Mouse (Mus musculus): ENCODE measurements around the gene Paxx. TPM values are rescaled to one million over a fixed set of nuclear protein-coding genes. Genes with fewer than 3 reads are reported as not detected.
A peak's percentile ranks its signal among the peaks of the same experiment; 100 is the strongest.

Gene Paxx
- polyA plus RNA-seq, 1 experiment from 2014 or later: 98.8 TPM

GRCm38 (mm10) chr2:25497846-25498575, 37.1 kb upstream of the Paxx start:
- Histone ChIP-seq H3K27ac (peak overlapping the region; percentile 58), H3K9me3 (no peaks in the 10 kb centered on the region), H3K4me1 (replicated peaks) (peaks cover 19% of the 10 kb centered on the region), H3K9ac (no peak overlapping the region), H3K4me3 (no peak overlapping the region), H3K36me3 (peaks cover 7% of the 10 kb centered on the region), H3K27me3 (no peaks in the 10 kb centered on the region), H3K4me2 (no peak overlapping the region)
- 52% methylated on average over 6 of the region's 6 CpGs for WGBS
- ATAC-seq (ENCODE audit: low FRiP score): no peak

GRCm38 (mm10) chr2:25496462-25496861, 35.6 kb upstream of the Paxx start:
- Histone ChIP-seq H3K27ac (no peak overlapping the region), H3K4me2 (no peak overlapping the region), H3K4me1 (replicated peaks) (peaks cover 8% of the 10 kb centered on the region), H3K27me3 (no peaks in the 10 kb centered on the region), H3K4me3 (no peak overlapping the region), H3K36me3 (no peaks in the 10 kb centered on the region), H3K9ac (no peak overlapping the region), H3K9me3 (no peaks in the 10 kb centered on the region)
- no peak for ATAC-seq (ENCODE audit: low FRiP score)
- WGBS: 44% methylated on average over 4 of the region's 4 CpGs

- Histone ChIP-seq H3K27ac (no peak within 1 kb of the TSS), H3K9me3 (no peaks in the 10 kb centered on the region), H3K4me1 (replicated peaks) (no peaks in the 10 kb centered on the region), H3K27me3 (0 out of 2 replicates have a peak, but pooled peaks cover 6% of the 10 kb centered on the region), H3K36me3 (no peaks in the 10 kb centered on the region), H3K9ac (no peak within 1 kb of the TSS), H3K4me3 (no peak within 1 kb of the TSS), H3K4me2 (no peak within 1 kb of the TSS)
- WGBS: 88% methylated on average over 5 of the region's 5 CpGs
- ATAC-seq (ENCODE audit: low FRiP score): no peak
These were observed 32.6 kb upstream of the Paxx start, which contains the start of gene Lcn12 for GRCm38 (mm10) chr2:25493476-25493961. Lcn12 (minus strand) TSS chr2:25493911.

- H3K9me3 ChIP-seq: no peaks in the 10 kb centered on the region
- WGBS: 94% methylated on average over 5 of the region's 5 CpGs
- no peak overlapping the region for H3K9ac ChIP-seq
- H3K4me1 ChIP-seq (replicated peaks): no peaks in the 10 kb centered on the region
- H3K36me3 ChIP-seq: no peaks in the 10 kb centered on the region
- ATAC-seq (ENCODE audit: low FRiP score): no peak
- H3K27ac ChIP-seq: no peak overlapping the region
- H3K27me3 ChIP-seq: 0 out of 2 replicates have a peak, but pooled peaks cover 9% of the 10 kb centered on the region
- H3K4me2 ChIP-seq: no peak overlapping the region
- no peak overlapping the region for H3K4me3 ChIP-seq
These were observed 32.1 kb upstream of the Paxx start for GRCm38 (mm10) chr2:25492988-25493387.

- H3K4me1 ChIP-seq (replicated peaks): no peaks in the 10 kb centered on the region
- H3K27me3 ChIP-seq: 0 out of 2 replicates have a peak, but pooled peaks cover 17% of the 10 kb centered on the region
- ATAC-seq (ENCODE audit: low FRiP score): no peak
- H3K4me3 ChIP-seq: no peak overlapping the region
- H3K4me2 ChIP-seq: no peak overlapping the region
- H3K9me3 ChIP-seq: no peaks in the 10 kb centered on the region
- 80% methylated on average over 7 of the region's 7 CpGs for WGBS
- H3K9ac ChIP-seq: no peak overlapping the region
- no peaks in the 10 kb centered on the region for H3K36me3 ChIP-seq
- H3K27ac ChIP-seq: no peak overlapping the region
These were observed 27.8 kb upstream of the Paxx start for GRCm38 (mm10) chr2:25488671-25489068.

- Histone ChIP-seq H3K4me1 (replicated peaks) (no peaks in the 10 kb centered on the region), H3K9ac (no peak overlapping the region), H3K27ac (no peak overlapping the region), H3K36me3 (no peaks in the 10 kb centered on the region), H3K4me3 (no peak overlapping the region), H3K9me3 (no peaks in the 10 kb centered on the region), H3K27me3 (0 out of 2 replicates have a peak, but pooled peaks cover 17% of the 10 kb centered on the region), H3K4me2 (no peak overlapping the region)
- 73% methylated on average over 6 of the region's 6 CpGs for WGBS
- ATAC-seq (ENCODE audit: low FRiP score): no peak
These were observed 27.2 kb upstream of the Paxx start for GRCm38 (mm10) chr2:25487965-25488670.

- Histone ChIP-seq H3K9me3 (no peaks in the 10 kb centered on the region), H3K9ac (no peak overlapping the region), H3K4me1 (replicated peaks) (no peaks in the 10 kb centered on the region), H3K4me2 (no peak overlapping the region), H3K36me3 (no peaks in the 10 kb centered on the region), H3K4me3 (no peak overlapping the region), H3K27ac (no peak overlapping the region), H3K27me3 (0 out of 2 replicates have a peak, but pooled peaks cover 18% of the 10 kb centered on the region)
- 81% methylated on average over 11 of the region's 11 CpGs for WGBS
- no peak for ATAC-seq (ENCODE audit: low FRiP score)
These were observed 24.2 kb upstream of the Paxx start for GRCm38 (mm10) chr2:25484901-25485647.

GRCm38 (mm10) chr2:25482969-25483368, 22.1 kb upstream of the Paxx start:
- Histone ChIP-seq H3K4me1 (replicated peaks) (no peaks in the 10 kb centered on the region), H3K4me3 (no peak overlapping the region), H3K4me2 (no peak overlapping the region), H3K36me3 (no peaks in the 10 kb centered on the region), H3K27ac (no peak overlapping the region), H3K9ac (no peak overlapping the region), H3K9me3 (no peaks in the 10 kb centered on the region), H3K27me3 (0 out of 2 replicates have a peak, but pooled peaks cover 15% of the 10 kb centered on the region)
- ATAC-seq (ENCODE audit: low FRiP score): no peak
- WGBS: 28% methylated on average over 7 of the region's 7 CpGs

- WGBS: 91% methylated on average over 1 of the region's 1 CpGs
- Histone ChIP-seq H3K9me3 (no peaks in the 10 kb centered on the region), H3K4me1 (replicated peaks) (no peaks in the 10 kb centered on the region), H3K4me2 (no peak overlapping the region), H3K9ac (no peak overlapping the region), H3K4me3 (no peak overlapping the region), H3K36me3 (no peaks in the 10 kb centered on the region), H3K27me3 (0 out of 2 replicates have a peak, but pooled peaks cover 7% of the 10 kb centered on the region), H3K27ac (no peak overlapping the region)
- ATAC-seq (ENCODE audit: low FRiP score): no peak
These were observed 19.6 kb upstream of the Paxx start for GRCm38 (mm10) chr2:25480541-25480940.

- no peaks in the 10 kb centered on the region for H3K4me1 ChIP-seq (replicated peaks)
- 77% methylated on average over 10 of the region's 10 CpGs for WGBS
These were observed 18.8 kb upstream of the Paxx start for GRCm38 (mm10) chr2:25479551-25480311.

GRCm38 (mm10) chr2:25477967-25478675, 17.2 kb upstream of the Paxx start:
- Histone ChIP-seq H3K9ac (no peak overlapping the region), H3K27me3 (0 out of 2 replicates have a peak, but pooled peaks cover 10% of the 10 kb centered on the region), H3K36me3 (no peaks in the 10 kb centered on the region), H3K4me2 (no peak overlapping the region), H3K9me3 (no peaks in the 10 kb centered on the region), H3K4me3 (no peak overlapping the region), H3K4me1 (replicated peaks) (no peaks in the 10 kb centered on the region), H3K27ac (no peak overlapping the region)
- ATAC-seq (ENCODE audit: low FRiP score): no peak
- whole genome bisulfite sequencing: 86% methylated on average over 3 of the region's 3 CpGs

More at GRCm38 (mm10) chr2:25479551-25480311, 18.8 kb upstream of the Paxx start:
- Histone ChIP-seq H3K27me3 (0 out of 2 replicates have a peak, but pooled peaks cover 10% of the 10 kb centered on the region), H3K4me2 (no peak overlapping the region), H3K4me3 (no peak overlapping the region), H3K36me3 (no peaks in the 10 kb centered on the region), H3K9ac (no peak overlapping the region), H3K27ac (no peak overlapping the region), H3K9me3 (no peaks in the 10 kb centered on the region)
- ATAC-seq (ENCODE audit: low FRiP score): no peak
